Mouse (Mus musculus) ES-Bruce4 (cell line): ENCODE measurements around the gene Rdh1. TPM values are rescaled to one million over a fixed set of nuclear protein-coding genes. Genes with fewer than 3 reads are reported as not detected.
A peak's percentile ranks its signal among the peaks of the same experiment; 100 is the strongest.

Experiments
- H3K27ac ChIP-seq: 2 replicates; pipeline ENCODE4 v1.5.1; 2012; ENCODE audit warnings: low read length, inconsistent platforms; ENCODE audit not compliant: insufficient read depth
- H3K27me3 ChIP-seq: 2 replicates; pipeline ENCODE4 v1.6.1; 2012; ENCODE audit warnings: mild to moderate bottlenecking, low read length, inconsistent platforms; ENCODE audit not compliant: control insufficient read depth, poor library complexity, insufficient read depth, severe bottlenecking
- H3K36me3 ChIP-seq: 2 replicates; pipeline ENCODE4 v1.6.1; 2012; ENCODE audit warnings: inconsistent platforms, mild to moderate bottlenecking, low read length, moderate library complexity; ENCODE audit not compliant: control insufficient read depth, poor library complexity, insufficient read depth, severe bottlenecking
- H3K4me1 ChIP-seq: one replicate; pipeline ENCODE4 v1.8.1; 2011; ENCODE audit warnings: low read length; ENCODE audit not compliant: control insufficient read depth, insufficient read depth
- H3K4me3 ChIP-seq: 2 replicates; pipeline ENCODE4 v1.5.1; 2011; ENCODE audit warnings: low read depth, mild to moderate bottlenecking, low read length
- H3K9ac ChIP-seq: 2 replicates; pipeline ENCODE4 v1.6.1; 2012; ENCODE audit warnings: low read depth, mild to moderate bottlenecking, inconsistent platforms; ENCODE audit not compliant: poor library complexity, severe bottlenecking
- H3K9me3 ChIP-seq: replicated peaks from 2 replicates; pipeline ENCODE4 v1.6.1; 2012; ENCODE audit warnings: mild to moderate bottlenecking, low read length, inconsistent platforms; ENCODE audit not compliant: control insufficient read depth, poor library complexity, insufficient read depth, severe bottlenecking
- CTCF ChIP-seq: IDR thresholded peaks from one replicate; pipeline ENCODE4 v1.8.1; 2011; ENCODE audit warnings: low read depth, low read length
- EP300 ChIP-seq: IDR thresholded peaks from 2 replicates; pipeline ENCODE4 v1.6.1; 2011; ENCODE audit warnings: low read depth, low read length; ENCODE audit not compliant: insufficient read depth
- POLR2A ChIP-seq: IDR thresholded peaks from one replicate; pipeline ENCODE4 v1.8.1; 2011; ENCODE audit warnings: low read length; ENCODE audit not compliant: insufficient read depth
- polyA plus RNA-seq: library from polyadenylated mRNA; stranded (reverse); fragments of >200 nt; gene quantifications from 2 replicates; pipeline ENCODE4 v1.2.4, GENCODE M21; 2011; ENCODE audit warnings: low read depth; ENCODE audit not compliant: missing spikeins, insufficient read depth, insufficient read length

Rdh1 gene
- polyA plus RNA-seq, 1 experiment = 0.40 TPM

GRCm38 (mm10) chr10:127736916-127737315, 22.6 kb upstream of the Rdh1 start:
- no peaks in the 10 kb centered on the region for H3K27me3 ChIP-seq
- H3K4me1 ChIP-seq = peaks cover 7% of the 10 kb centered on the region
- H3K4me3 ChIP-seq = no peak overlapping the region
- H3K9ac ChIP-seq = no peak overlapping the region
- H3K27ac ChIP-seq = no peak overlapping the region
- TF ChIP-seq CTCF = no peak
- no peak for TF ChIP-seq POLR2A
- H3K9me3 ChIP-seq = no peaks in the 10 kb centered on the region
- peaks cover 2% of the 10 kb centered on the region; the same call in 1 of the 2 replicates for H3K36me3 ChIP-seq

GRCm38 (mm10) chr10:127737552-127737951, 22.0 kb upstream of the Rdh1 start:
- Histone ChIP-seq H3K4me3 (no peak overlapping the region), H3K9me3 (no peaks in the 10 kb centered on the region), H3K27ac (no peak overlapping the region), H3K27me3 (no peaks in the 10 kb centered on the region), H3K36me3 (peaks cover 7% of the 10 kb centered on the region; the same call in 1 of the 2 replicates), H3K9ac (no peak overlapping the region), H3K4me1 (peaks cover 7% of the 10 kb centered on the region)
- TF ChIP-seq EP300 = no peak
- TF ChIP-seq POLR2A = no peak
- no peak for TF ChIP-seq CTCF

GRCm38 (mm10) chr10:127738151-127738882, 21.2 kb upstream of the Rdh1 start:
- Histone ChIP-seq H3K27ac (no peak overlapping the region), H3K9me3 (no peaks in the 10 kb centered on the region), H3K27me3 (no peaks in the 10 kb centered on the region), H3K4me3 (no peak overlapping the region), H3K9ac (no peak overlapping the region), H3K4me1 (peaks cover 8% of the 10 kb centered on the region), H3K36me3 (peaks cover 14% of the 10 kb centered on the region; the same call in 1 of the 2 replicates)
- TF ChIP-seq CTCF (peak; percentile 45), EP300 (no peak), POLR2A (no peak)

GRCm38 (mm10) chr10:127739083-127739660, 20.3 kb upstream of the Rdh1 start, which contains the start of gene Zbtb39:
Zbtb39 (plus strand) TSS chr10:127739538.
- Histone ChIP-seq H3K36me3 (peaks cover 21% of the 10 kb centered on the region), H3K9me3 (no peaks in the 10 kb centered on the region), H3K27ac (no peak within 1 kb of the TSS), H3K9ac (peak within 1 kb of the TSS; percentile 97), H3K4me1 (peaks cover 1% of the 10 kb centered on the region), H3K4me3 (peak within 1 kb of the TSS; percentile 87), H3K27me3 (no peaks in the 10 kb centered on the region)
- TF ChIP-seq CTCF (peak; percentile 32), POLR2A (no peak)

- Histone ChIP-seq H3K27me3 (no peaks in the 10 kb centered on the region), H3K9ac (peak overlapping the region; percentile 97), H3K9me3 (no peaks in the 10 kb centered on the region), H3K4me3 (peak overlapping the region; percentile 87), H3K36me3 (peaks cover 22% of the 10 kb centered on the region), H3K27ac (no peak overlapping the region), H3K4me1 (peaks cover 1% of the 10 kb centered on the region)
- no peak for TF ChIP-seq EP300
- no peak for TF ChIP-seq POLR2A
- TF ChIP-seq CTCF = no peak
Observed at GRCm38 (mm10) chr10:127739661-127740161, 19.8 kb upstream of the Rdh1 start.

- no peak overlapping the region for H3K9ac ChIP-seq
- H3K4me1 ChIP-seq = peaks cover 4% of the 10 kb centered on the region
- no peak overlapping the region for H3K4me3 ChIP-seq
- H3K9me3 ChIP-seq = no peaks in the 10 kb centered on the region
- H3K36me3 ChIP-seq = peaks cover 22% of the 10 kb centered on the region
- no peak overlapping the region for H3K27ac ChIP-seq
- TF ChIP-seq CTCF (peak; percentile 53), EP300 (no peak), POLR2A (no peak)
- H3K27me3 ChIP-seq = no peaks in the 10 kb centered on the region
Observed at GRCm38 (mm10) chr10:127744661-127745060, 14.9 kb upstream of the Rdh1 start.
